8 mouse cellular contexts compared by ENCODE assay signal in genomic region chr1:72876111-72876510, GRCm38 (mm10). TPM values are rescaled to one million over a fixed set of nuclear protein-coding genes. Genes with fewer than 3 reads are reported as not detected.
DNase-seq lines count a peak whose midpoint lies in the region; ATAC-seq and TF ChIP-seq lines count a peak whose summit lies in the region.
"Had no signal": no experiment of that assay in that cellular context is flagged by ENCODE, and none has a peak within 500 bp of the region (broad histone marks: within the 10 kb centered on the region; RNA-seq: fewer than 3 reads in every experiment).

No protein-coding gene starts in this region.

- peaks cover 50% of the 10 kb centered on the region for H3K27me3 ChIP-seq in hindbrain, embryonic 13.5 days
- peaks cover 31% of the 10 kb centered on the region for H3K27me3 ChIP-seq in hindbrain, embryonic 12.5 days
- H3K27me3 ChIP-seq in MEL (ENCODE audit: control insufficient read depth in 1 of 2, insufficient read depth in 2 of 2, low read length in 2 of 2), result no peaks in the 10 kb centered on the region
- peaks cover 33% of the 10 kb centered on the region; the same call in 1 of the 2 replicates for H3K27me3 ChIP-seq in hindbrain, embryonic 14.5 days (ENCODE audit: control insufficient read depth, insufficient read depth, low read length)

- H3K27ac ChIP-seq in hindbrain, embryonic 13.5 days, result no peak overlapping the region
- H3K27ac ChIP-seq in hindbrain, embryonic 12.5 days, result no peak overlapping the region
- no peak overlapping the region for H3K27ac ChIP-seq in MEL (ENCODE audit: control insufficient read depth, low read depth, low read length)
- H3K27ac ChIP-seq in hindbrain, embryonic 14.5 days, result no peak overlapping the region

- DNase-seq in 3T3-L1 (ENCODE audit: low read depth, low spot score) (peak; percentile 15), MEL (ENCODE audit: low read depth, low spot score) (no peak)
- DNase-seq in hindbrain, embryonic 14.5 days (ENCODE audit: low spot score), result peak; percentile 70
- no peak for DNase-seq in urinary bladder, postnatal 36 days (ENCODE audit: low spot score in 2 of 2)
- no peak for DNase-seq in gastrocnemius, postnatal 4 days (ENCODE audit: low spot score in 2 of 2)
- DNase-seq: thymus, postnatal 36 days had no signal

- H3K4me3 ChIP-seq in hindbrain, embryonic 13.5 days, result no peak overlapping the region
- no peak overlapping the region for H3K4me3 ChIP-seq in hindbrain, embryonic 12.5 days
- H3K4me3 ChIP-seq in MEL (ENCODE audit: control insufficient read depth in 1 of 2, insufficient read depth in 1 of 2, low read depth in 2 of 2, low read length in 2 of 2), result no peak overlapping the region
- no peak overlapping the region for H3K4me3 ChIP-seq in hindbrain, embryonic 14.5 days (replicated peaks; ENCODE audit: low read length)

- no peak for TF ChIP-seq POLR2A in MEL (IDR thresholded peaks at IDR 0.05; ENCODE audit: control insufficient read depth in 1 of 2, insufficient read depth in 1 of 2, low read depth in 1 of 2, low read length in 2 of 2, poor library complexity in 1 of 2)

- TF ChIP-seq CTCF in MEL (IDR thresholded peaks at IDR 0.05 in 2 of 3, conservative IDR thresholded peaks at IDR 0.05 in 1 of 3; ENCODE audit: control insufficient read depth in 1 of 3, insufficient read depth in 1 of 3, low read depth in 2 of 3, low read length in 3 of 3, poor library complexity in 1 of 3, severe bottlenecking in 1 of 3), result peak in 1 of 3 experiments; percentile 26; a peak in 1 of 6 replicates

- peak overlapping the region; percentile 95; the same call in 1 of the 2 replicates for H3K4me2 ChIP-seq in hindbrain, embryonic 13.5 days
- H3K4me2 ChIP-seq in hindbrain, embryonic 12.5 days (replicated peaks), result no peak overlapping the region; the same call in 1 of the 2 replicates
- 0 out of 2 replicates have a peak overlapping the region, but pooled peaks have one; percentile 96 for H3K4me2 ChIP-seq in hindbrain, embryonic 14.5 days (replicated peaks)

- H3K4me1 ChIP-seq in hindbrain, embryonic 13.5 days (replicated peaks), result peaks cover 45% of the 10 kb centered on the region
- H3K4me1 ChIP-seq in hindbrain, embryonic 12.5 days, result peaks cover 45% of the 10 kb centered on the region
- H3K4me1 ChIP-seq in MEL (ENCODE audit: control insufficient read depth in 1 of 2, insufficient read depth in 2 of 2, low read length in 2 of 2), result no peaks in the 10 kb centered on the region; a peak in 1 of 4 replicates
- H3K4me1 ChIP-seq in hindbrain, embryonic 14.5 days (replicated peaks; ENCODE audit: control insufficient read depth, insufficient read depth, low read length), result peaks cover 40% of the 10 kb centered on the region

- 50% methylated on average over 3 of the region's 3 CpGs for WGBS in hindbrain, embryonic 13.5 days
- WGBS in hindbrain, embryonic 12.5 days, result 40% methylated on average over 3 of the region's 3 CpGs
- WGBS in hindbrain, embryonic 14.5 days, result 50% methylated on average over 3 of the region's 3 CpGs

- no peak for TF ChIP-seq EP300 in MEL (IDR thresholded peaks at IDR 0.05; ENCODE audit: low read depth in 1 of 2, low read length in 2 of 2)

- peak; percentile 9 for TF ChIP-seq RAD21 in MEL (IDR thresholded peaks at IDR 0.05; ENCODE audit: low read depth, low read length)

- H3K36me3 ChIP-seq in hindbrain, embryonic 13.5 days, result no peaks in the 10 kb centered on the region
- no peaks in the 10 kb centered on the region for H3K36me3 ChIP-seq in hindbrain, embryonic 12.5 days
- H3K36me3 ChIP-seq in MEL (ENCODE audit: control insufficient read depth in 1 of 2, insufficient read depth in 2 of 2, low read length in 2 of 2), result no peaks in the 10 kb centered on the region
- H3K36me3 ChIP-seq in hindbrain, embryonic 14.5 days (replicated peaks; ENCODE audit: control insufficient read depth, insufficient read depth), result no peaks in the 10 kb centered on the region

- no peaks in the 10 kb centered on the region for H3K79me2 ChIP-seq in MEL (ENCODE audit: control insufficient read depth, insufficient read depth, low read length, poor library complexity)

- H3K9ac ChIP-seq in hindbrain, embryonic 13.5 days, result no peak overlapping the region
- H3K9ac ChIP-seq in hindbrain, embryonic 12.5 days, result no peak overlapping the region
- H3K9ac ChIP-seq in MEL (ENCODE audit: control insufficient read depth, low read depth, low read length, poor library complexity, severe bottlenecking), result no peak overlapping the region
- no peak overlapping the region for H3K9ac ChIP-seq in hindbrain, embryonic 14.5 days

- no peaks in the 10 kb centered on the region for H3K9me3 ChIP-seq in hindbrain, embryonic 13.5 days
- H3K9me3 ChIP-seq in hindbrain, embryonic 12.5 days (replicated peaks), result no peaks in the 10 kb centered on the region
- H3K9me3 ChIP-seq in MEL (replicated peaks; ENCODE audit: insufficient read depth, low read length), result no peaks in the 10 kb centered on the region
- no peaks in the 10 kb centered on the region for H3K9me3 ChIP-seq in hindbrain, embryonic 14.5 days (ENCODE audit: control insufficient read depth, low read length)

- no peak for ATAC-seq in hindbrain, embryonic 13.5 days (ENCODE audit: low FRiP score)
- no peak for ATAC-seq in hindbrain, embryonic 12.5 days (ENCODE audit: low FRiP score)
- ATAC-seq in hindbrain, embryonic 14.5 days (ENCODE audit: low FRiP score), result no peak

TF ChIP-seq in MEL, 35 proteins besides CTCF, POLR2A, EP300 and RAD21:
- no peak for TF ChIP-seq ETS1 (IDR thresholded peaks at IDR 0.05; ENCODE audit: low read depth, low read length)
- TF ChIP-seq MAFK (IDR thresholded peaks at IDR 0.05; ENCODE audit: borderline replicate concordance, low read depth, low read length), result no peak
- TF ChIP-seq ZMIZ1 (IDR thresholded peaks at IDR 0.05; ENCODE audit: low read depth, low read length), result no peak
- no peak for TF ChIP-seq MYC (IDR thresholded peaks at IDR 0.05; ENCODE audit: low read depth, low read length)
- TF ChIP-seq KAT2A (conservative IDR thresholded peaks at IDR 0.05; ENCODE audit: low read depth, low read length), result no peak
- no peak for TF ChIP-seq TAL1 (IDR thresholded peaks at IDR 0.05; ENCODE audit: low read length)
- TF ChIP-seq SIN3A (IDR thresholded peaks at IDR 0.05; ENCODE audit: low read length), result no peak
- no peak for TF ChIP-seq USF2 (IDR thresholded peaks at IDR 0.05; ENCODE audit: borderline replicate concordance in 1 of 2, insufficient read depth in 1 of 2, low read depth in 1 of 2, low read length in 2 of 2)
- TF ChIP-seq ZNF384 (IDR thresholded peaks at IDR 0.05; ENCODE audit: low read depth, low read length), result no peak
- no peak for TF ChIP-seq POLR2AphosphoS5 (IDR thresholded peaks at IDR 0.05; ENCODE audit: borderline replicate concordance, low read depth, low read length)
- no peak for TF ChIP-seq JUND (IDR thresholded peaks at IDR 0.05; ENCODE audit: low read depth, low read length)

RNA-seq across cellular contexts. Expression of gene Igfbp5, which starts 1.4 kb away (rescaled TPM):
- 60.5 and 68.4 TPM in 2 replicates for polyA plus RNA-seq in hindbrain, embryonic 13.5 days (2015; fragmentation: Nextera tagmentation; extraction: Ambion mirVana)
- 69.6 and 99.7 TPM in 2 replicates for polyA plus RNA-seq in hindbrain, embryonic 12.5 days (2016; fragmentation: Nextera tagmentation; extraction: Ambion mirVana)
- 0.03 TPM in 1 of 2 replicates, not detected in the other for total RNA-seq in MEL (2012; rRNA removed)
- under 1 TPM in 1 of 2 experiments, not detected in 1; 0.03 TPM for polyA plus RNA-seq in MEL (2012; ENCODE audit: insufficient read depth in 1 of 2, insufficient read length in 2 of 2, low read depth in 1 of 2, low replicate concordance in 2 of 2, missing spikeins in 1 of 2)
- 47.5 and 54.4 TPM in 2 replicates for polyA plus RNA-seq in hindbrain, embryonic 14.5 days (2014; fragmentation: Nextera tagmentation; extraction: Ambion mirVana)
- 100 to 1,000 TPM; 335 to 342 TPM for total RNA-seq in gastrocnemius, postnatal 4 days (2021)

RNA-seq across cellular contexts. Expression of gene Igfbp2, which starts 51.8 kb away (rescaled TPM):
- polyA plus RNA-seq in hindbrain, embryonic 13.5 days (2015; fragmentation: Nextera tagmentation; extraction: Ambion mirVana), result 392 and 465 TPM in 2 replicates
- 548 and 549 TPM in 2 replicates for polyA plus RNA-seq in hindbrain, embryonic 12.5 days (2016; fragmentation: Nextera tagmentation; extraction: Ambion mirVana)
- total RNA-seq in MEL (2012; rRNA removed), result not detected in 2 replicates
- polyA plus RNA-seq in MEL (2012; ENCODE audit: insufficient read depth in 1 of 2, insufficient read length in 2 of 2, low read depth in 1 of 2, low replicate concordance in 2 of 2, missing spikeins in 1 of 2), result not detected
- 443 and 473 TPM in 2 replicates for polyA plus RNA-seq in hindbrain, embryonic 14.5 days (2014; fragmentation: Nextera tagmentation; extraction: Ambion mirVana)
- 10 to 100 TPM; 45.6 to 56.5 TPM for total RNA-seq in gastrocnemius, postnatal 4 days (2021)

Comparison
In these comparisons a context has a peak if more than half of its experiments do, and no peak if none do; other contexts are left out.
1. DNase-seq: peak in 3T3-L1 (single experiment) and hindbrain, embryonic 14.5 days (single experiment); none in MEL (single experiment), urinary bladder, postnatal 36 days (0 of 2) and gastrocnemius, postnatal 4 days (0 of 2).
2. RNA of gene Igfbp5, which starts 1.4 kb away (polyA plus RNA-seq): 69.6 to 99.7 TPM in hindbrain, embryonic 12.5 days, 60.5 to 68.4 TPM in hindbrain, embryonic 13.5 days and 47.5 to 54.4 TPM in hindbrain, embryonic 14.5 days; 0.03 TPM in MEL; every median in the first group is over 10 times any median in the second.
3. RNA of gene Igfbp2, which starts 51.8 kb away (polyA plus RNA-seq): 548 to 549 TPM in hindbrain, embryonic 12.5 days, 443 to 473 TPM in hindbrain, embryonic 14.5 days and 392 to 465 TPM in hindbrain, embryonic 13.5 days; not detected in MEL; every median in the first group is over 100 times any median in the second.